Mouse (Mus musculus): ENCODE measurements around the gene Mrnip.

Gene Mrnip

DNA sequence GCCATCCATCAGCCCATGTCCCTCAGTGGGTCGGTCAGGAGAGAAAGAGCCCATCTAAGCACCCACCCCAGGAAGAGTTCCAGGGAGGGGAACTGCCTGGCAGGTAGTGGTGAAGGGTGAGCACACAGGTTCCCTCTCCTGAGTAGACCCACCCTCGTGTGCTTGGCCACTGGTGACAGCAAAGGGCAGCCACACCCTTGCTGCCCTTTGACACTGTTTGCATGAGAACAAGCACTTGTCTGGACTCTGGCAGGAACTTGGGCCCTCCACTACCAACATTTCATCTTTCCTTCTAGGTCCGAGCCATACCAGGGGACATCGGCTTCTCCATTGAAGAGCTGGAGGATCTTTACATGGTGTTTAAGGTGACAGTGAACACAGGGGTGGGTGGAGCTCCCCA, 14.9 kb upstream of the Mrnip start:
- DNase-seq, result no peak

DNA sequence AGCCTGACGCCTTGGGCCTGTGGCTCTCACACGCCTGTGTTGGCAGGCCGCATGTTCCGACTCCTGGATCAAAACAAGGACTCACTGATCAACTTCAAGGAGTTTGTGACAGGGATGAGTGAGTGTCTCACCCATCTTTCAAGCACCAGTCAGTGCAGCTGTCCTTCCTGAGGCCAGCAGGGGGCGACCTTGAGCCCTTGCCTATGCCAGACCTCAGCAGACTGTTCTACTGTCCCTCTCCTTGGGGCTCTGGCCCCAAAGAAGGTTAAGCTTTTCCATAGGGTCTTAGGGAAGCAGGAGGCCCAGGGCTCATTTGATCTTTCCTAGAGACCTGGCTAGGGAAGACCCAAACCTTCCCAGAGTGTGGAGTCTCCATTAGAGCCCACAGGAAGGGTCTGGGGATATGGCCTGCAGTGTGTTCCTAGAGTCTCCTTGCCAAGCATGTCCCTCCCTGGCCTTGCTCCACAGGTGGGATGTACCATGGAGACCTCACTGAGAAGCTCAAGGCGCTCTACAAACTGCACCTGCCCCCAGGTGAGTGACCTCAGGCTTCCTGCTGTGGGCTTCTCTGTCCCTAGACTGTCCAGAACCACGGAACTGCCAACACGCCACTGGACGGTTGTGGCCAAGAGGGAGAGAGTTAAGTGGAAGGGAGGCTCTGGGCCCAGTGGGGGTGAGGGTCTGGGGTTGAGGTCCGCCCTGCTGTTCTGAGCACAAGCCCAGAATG, 12.5 kb upstream of the Mrnip start:
- peak; percentile 78 for DNase-seq

DNA sequence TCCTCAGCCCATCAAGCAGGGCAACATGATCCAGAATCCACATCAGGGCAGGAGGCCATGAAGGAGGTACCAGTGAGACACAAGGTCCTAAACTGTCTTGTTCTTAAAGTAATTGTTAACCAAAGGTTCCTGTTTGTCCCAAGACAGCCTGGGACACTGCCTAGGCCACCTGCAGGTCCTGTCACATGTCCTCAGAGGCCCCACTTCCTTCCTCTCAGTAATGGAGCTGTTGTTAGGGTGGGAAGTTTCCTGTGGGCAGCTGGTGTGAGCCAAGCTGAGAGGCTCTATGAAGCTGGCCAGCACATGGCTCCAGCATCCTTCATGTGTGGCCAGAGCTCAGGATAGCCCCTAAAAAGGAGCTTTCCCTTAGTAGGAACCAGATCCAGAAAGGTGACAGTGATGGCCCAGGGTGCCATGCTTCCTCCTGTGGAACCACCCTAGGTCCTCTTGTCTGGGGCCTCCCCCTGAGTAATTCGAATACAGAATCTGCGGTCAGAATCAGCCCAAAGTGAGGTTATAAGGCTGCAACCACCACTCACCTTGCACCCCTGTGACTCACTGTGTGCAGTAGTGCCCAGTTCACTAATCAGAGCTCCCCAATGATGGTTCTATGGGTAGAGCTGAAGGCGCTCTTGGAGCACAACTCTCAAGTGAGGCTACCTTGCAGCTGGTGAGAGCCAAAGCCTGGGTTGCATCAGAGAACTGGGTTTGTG, 11.8 kb upstream of the Mrnip start:
- no peak for DNase-seq

DNA sequence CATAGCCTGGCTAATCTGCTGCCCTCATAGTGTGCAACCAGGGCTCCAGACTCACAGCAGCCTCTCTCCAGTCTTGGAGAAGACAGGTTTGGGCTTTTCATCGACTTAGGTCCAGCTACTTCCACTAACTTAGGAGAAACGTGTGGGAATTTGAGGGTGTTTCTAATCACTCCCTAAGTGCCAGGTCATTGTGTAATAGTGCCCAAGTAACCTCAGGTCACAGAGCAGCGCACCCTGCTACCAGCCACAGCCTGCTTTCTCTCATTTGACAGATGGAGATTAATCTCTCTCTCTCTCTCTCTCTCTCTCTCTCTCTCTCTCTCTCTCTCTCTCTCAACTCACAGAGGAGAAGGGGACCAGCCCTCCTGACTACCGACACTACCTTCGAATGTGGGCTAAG, 5.9 kb upstream of the Mrnip start:
- DNase-seq, result no peak

DNA sequence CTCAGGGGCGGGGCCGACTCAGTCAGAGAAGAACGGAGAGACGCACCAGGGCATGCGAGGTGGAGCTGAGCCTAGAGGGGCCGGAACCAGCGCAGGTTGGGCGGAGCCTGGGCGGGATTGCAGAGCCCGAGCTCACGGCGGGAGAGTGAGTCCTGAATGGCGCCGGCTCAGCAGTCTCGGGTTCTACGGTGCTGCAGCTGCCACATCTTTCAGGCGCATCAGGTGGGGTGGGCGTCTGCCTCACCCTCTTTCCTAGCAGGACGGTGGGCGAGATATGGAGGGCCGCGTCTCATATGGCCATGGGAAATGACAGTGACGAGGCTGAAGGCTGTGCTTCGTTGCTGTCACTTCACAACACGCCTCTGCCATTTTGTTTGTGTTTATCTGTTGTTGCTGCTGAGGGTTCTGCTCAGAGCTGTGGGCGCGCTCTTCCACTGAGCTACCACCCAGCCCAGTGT, 515 bp downstream of the Mrnip start:
- peak; percentile 100 for DNase-seq

DNA sequence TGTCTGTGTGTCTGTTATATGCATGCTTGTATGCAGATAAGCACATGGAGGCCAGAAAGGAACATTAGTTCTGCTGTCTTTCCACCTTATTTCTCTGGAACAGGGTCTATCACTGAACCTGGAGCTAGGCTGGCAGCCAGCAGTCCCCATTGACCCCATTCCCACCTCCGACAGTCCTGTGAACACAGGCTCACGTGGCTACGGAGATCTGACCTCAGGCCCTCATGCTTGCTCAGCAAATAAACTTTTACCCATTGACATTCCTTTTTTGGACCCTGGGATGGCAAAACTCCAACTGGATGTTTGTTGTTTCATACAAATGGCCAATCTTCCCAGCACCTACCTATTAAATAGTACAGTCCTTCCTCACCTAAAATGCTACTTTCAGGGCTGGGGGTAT, 2.1 kb downstream of the Mrnip start:
- DNase-seq, result no peak

DNA sequence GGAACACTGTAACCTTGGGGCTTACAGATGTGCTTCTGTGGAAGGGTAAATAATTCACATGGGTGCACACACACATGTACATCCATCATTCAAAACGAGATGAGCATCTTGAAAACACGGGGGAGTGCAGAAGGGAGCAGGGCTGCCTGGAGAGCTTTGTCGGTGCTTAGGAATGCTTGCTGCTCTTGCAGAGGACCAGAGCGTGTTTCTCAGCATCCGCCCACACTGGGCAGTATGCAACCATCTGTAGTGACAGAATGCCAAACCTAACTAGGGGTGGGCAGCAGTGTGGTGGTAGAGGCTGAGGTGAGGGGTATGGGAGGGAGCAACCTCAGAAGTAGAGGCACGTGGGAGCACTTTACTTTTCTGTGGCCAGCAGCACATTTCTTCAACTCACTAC, 2.9 kb downstream of the Mrnip start:
- DNase-seq, result no peak

DNA sequence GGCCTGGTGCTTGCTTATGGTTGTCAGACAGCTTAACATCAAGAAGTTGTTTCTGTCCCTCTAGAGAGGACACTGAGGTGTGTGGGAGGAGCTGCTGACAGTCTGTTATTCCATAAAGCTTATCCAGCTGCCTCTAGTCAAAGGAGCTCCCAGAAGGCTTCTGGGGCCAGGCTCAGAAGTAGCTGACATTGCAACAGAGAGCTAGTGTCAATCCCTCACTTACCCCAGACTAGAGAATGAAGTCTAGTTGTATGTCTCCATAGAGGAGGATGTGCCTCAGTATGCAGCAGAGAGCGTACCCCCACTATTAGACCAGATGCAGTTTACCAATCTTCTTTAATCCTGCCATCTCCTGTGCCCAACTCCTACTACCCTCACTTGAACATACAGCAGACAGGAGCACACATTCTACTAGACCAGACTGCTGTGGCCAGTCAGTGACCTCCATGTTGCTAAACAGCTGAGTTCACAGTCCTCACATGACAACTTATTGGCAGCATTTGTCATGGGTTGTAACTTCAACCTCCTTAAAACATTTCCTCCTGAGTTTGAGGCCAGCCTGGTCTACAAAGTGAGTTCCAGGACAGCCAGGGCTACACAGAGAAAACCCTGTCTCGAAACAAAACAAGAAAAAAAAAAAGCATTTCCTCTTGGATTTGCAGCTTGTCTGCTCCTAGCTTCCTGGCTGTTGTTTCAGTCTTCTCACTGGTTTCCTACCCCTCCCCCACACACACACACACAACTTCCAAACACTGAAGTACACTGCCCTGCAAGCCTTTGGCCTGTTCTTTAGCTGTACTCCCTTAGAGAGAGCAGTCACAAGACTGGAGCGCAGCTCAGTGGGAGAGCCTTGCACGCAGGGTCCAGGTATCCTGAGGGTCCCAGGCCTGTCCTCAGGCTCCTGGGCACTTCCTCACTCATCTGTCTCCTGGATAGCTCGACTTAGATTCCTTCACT, 4.6 kb downstream of the Mrnip start:
- no peak for DNase-seq

DNA sequence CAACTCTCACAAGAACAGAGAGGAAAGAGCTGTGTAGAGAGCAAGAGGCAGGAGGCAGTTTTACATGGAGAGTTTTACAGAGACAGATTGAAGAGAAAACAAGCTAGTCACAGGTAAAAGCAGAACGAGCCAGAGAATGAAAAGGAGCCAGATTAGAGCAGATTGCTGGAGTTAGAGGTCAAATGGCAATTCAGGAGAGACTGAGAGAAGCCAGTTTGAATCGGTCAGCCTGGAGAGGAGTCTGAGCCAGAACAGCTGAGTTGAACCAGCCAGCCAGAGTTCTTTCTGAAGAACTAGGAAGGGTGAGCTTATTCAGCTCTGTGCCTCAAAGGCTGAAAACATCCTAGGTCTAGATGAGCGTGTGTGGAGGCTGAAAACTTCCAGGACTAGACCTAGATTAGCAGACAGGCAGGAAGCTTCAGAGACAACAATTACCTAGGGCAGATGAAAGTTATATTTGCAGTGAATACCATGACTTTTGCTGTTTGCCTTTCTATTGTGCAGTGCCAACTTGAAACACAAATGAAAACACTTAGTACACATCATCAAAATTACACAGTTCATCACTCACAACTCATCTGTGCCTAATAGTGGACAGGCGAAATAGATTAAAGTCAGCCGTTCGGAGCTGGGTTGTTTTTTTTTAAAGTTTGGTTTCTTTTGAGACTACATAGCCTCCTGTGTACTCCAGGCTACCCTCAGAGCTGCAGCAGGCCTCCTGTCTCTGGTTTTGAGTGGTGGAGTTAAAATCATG, 6.4 kb downstream of the Mrnip start:
- DNase-seq, result no peak

DNA sequence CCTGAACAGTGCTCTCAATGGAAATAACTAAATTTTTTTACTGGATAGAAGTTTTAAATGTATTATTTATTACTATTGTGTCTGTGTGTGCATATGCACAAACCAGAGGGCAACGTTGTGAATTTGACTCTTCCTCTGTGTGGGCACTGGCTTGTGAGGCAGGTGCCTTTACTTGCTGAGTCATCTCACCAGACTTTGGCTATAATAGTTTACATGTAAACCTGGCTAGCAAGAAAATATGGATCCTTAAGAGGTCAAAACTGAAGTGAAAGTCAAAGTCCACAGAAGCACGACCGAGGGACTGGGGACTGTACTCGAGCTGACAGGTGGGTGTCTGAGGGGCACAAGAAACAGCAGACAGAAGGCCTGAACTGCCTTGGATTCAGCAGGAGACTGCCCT, 8.5 kb downstream of the Mrnip start:
- DNase-seq, result no peak

DNA sequence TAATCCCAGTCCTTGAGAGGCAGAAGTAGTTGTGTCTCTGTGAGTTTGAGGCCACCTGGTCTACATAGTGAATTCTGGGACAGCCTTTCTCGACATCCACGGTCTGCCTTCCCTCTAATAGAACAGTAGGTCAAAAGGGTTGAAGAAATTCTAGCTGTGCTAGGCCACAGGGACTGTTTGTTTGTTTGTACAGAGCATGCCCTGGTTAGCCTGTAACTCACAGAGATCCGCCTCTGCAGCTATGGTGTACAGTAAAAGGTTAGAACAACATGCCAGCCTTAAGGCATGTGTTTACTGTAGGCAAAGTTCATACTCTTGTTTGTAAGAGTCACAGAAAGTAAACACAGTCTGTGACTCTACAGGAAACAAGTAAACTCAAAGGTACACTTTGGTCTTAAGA, 10.5 kb downstream of the Mrnip start:
- DNase-seq, result no peak

DNA sequence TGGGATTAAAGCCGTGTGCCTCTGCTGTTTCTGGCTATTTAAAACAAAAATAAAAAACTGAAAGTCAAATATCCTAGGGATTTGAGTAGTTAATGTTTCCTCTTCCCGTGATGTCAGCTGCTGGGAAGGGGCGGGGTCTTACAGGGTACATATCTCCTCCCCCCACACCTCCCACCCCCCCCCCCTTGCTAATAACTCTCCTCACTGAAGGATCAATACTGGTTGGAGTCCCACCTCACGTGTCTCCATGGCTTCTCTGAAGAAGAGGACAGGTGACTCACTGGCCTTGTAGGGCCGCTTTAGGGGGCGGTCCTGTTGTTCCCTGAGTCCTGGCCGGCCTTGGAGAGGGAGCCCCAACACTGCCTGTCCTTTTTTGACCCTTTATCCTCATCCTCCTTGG, 14.4 kb downstream of the Mrnip start:
- DNase-seq, result no peak

DNA sequence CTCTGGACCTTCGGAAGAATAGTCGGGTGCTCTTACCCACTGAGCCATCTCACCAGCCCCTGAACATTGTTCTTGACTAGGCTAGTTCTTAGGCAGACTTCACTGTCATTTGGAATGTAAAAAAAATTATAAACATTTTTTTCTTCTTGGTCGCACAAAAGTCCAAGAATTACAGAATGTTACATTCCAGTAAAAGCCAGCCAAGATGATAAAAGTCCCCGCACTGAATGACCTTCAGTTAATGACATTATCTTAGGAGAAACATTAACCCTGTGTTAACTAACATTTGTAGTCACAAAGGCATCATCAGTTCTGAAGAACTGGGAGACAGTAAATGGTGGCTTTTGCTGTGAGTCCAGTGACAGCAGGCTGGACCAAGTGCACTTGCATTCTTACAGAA, 16.1 kb downstream of the Mrnip start:
- DNase-seq, result no peak

DNA sequence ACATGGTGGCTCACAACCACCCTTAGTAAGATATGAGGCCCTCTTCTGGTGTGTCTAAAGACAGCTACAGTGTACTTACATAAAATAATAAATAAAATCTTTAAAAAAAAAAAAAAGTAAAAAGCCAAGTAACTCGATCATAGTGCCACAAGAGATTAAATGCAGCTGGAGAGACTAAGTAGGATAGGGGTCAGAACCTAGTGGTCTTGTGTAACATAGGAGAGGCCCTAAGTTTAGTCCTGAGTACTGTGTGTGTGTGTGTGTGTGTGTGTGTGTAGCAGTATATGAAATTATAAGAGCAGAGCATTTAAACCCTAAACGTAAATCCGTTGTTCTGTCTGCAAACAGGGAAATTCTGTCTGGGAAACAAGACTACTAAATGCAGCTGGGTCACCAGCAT, 18.0 kb downstream of the Mrnip start:
- no peak for DNase-seq

DNA sequence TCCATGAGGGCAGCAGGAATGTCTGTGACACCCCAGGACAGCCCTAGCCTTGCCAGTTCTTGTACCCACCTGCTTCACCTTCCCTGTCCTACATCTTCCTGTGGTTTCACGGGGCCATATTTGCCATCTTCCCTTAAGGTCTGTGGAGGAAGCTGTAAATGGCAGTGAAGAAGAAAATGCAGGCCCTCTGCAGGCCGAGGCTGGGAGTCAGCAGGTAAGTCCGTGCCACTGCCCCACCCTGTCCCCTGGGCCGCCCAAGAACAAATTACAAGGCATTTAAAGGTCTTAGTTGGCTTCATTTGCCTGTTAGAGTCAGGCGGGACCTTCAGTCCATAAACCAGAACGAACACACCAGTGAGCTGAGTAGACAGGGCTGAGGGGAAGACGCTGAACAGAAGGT, 19.8 kb downstream of the Mrnip start:
- no peak for DNase-seq

DNA sequence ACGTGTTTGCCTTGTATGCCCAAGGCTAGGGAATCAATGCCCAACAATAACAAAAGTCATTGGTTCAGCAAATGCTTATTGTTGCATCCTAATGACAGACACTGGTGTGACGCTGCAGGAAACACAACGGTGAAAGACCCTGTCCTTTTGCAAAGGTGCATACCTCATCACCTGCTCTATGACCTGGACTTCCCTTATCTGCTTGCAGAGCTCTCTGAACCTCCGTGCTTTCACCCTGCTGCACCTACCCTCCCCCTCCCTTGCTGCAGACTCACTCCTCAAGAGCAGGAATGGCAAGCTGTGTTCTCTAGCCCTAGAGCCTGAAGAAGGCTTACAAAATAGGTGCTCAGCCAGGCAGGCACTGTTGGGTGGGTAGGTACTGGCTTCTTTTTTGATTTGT, 20.5 kb downstream of the Mrnip start:
- no peak for DNase-seq

DNA sequence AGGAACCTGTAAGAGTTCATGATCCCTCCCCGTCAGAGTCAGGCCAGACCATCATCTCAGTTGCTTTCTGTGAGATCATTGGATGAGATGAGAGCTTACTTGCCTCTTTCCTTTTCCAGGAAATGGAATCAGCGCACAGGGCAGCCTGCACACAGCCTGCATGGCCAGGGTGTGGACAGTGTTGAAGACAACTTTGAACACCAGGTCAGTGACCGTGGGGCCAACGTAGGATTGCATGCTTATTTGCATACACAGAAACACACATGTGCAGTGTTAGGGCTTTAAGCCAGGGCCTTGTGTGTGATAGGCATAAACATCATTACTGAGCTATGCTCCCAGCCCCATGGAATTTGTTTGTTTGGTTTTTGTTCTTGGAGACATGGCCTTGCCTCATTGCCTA, 23.3 kb downstream of the Mrnip start:
- DNase-seq, result no peak

DNA sequence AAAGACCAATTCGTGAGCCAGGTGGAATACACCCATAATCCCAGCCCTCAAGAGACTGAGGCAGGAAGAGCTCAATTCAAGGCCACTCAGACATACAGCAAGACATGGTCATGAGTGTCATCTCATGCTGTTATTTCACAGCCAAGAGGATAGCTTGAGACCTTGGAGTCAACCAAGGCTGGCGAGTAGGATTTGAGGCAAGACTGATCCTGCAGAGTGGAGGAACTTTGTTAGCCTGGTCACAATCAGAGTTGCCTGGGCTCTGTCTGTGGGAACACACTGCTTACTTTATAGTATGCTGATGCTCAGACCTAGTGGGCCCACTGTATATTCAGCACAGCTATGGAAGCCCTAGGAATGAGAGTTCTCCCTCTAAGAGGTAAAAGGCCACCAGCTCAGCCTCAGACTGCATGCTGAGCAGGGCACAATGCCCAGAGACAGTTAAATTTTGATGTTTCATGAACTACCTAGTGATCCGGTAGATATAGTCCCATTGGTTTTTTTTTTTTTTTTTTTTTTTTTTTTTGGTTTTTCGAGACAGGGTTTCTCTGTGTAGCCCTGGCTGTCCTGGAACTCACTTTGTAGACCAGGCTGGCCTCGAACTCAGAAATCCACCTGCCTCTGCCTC, 24.1 kb downstream of the Mrnip start:
- no peak for DNase-seq

DNA sequence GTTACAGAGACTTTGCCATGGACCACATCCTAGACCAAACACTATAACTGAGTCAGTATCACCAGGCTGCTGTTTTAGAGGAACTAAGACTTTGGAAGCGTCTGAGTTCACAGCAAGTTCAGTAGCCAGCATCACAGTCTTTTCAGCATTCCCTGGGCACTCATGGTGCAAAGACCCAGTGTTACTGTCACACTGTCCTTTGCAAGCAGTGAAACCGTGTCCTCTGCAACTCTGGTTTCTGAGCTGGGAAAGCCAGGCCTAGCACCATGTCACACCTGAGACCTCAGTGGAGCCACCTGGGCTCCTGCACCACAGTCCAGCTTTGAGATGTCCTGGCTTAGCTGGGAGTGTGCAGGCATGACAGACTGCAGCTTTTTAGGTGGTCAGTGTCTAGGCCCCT, 24.7 kb downstream of the Mrnip start:
- DNase-seq, result no peak

DNA sequence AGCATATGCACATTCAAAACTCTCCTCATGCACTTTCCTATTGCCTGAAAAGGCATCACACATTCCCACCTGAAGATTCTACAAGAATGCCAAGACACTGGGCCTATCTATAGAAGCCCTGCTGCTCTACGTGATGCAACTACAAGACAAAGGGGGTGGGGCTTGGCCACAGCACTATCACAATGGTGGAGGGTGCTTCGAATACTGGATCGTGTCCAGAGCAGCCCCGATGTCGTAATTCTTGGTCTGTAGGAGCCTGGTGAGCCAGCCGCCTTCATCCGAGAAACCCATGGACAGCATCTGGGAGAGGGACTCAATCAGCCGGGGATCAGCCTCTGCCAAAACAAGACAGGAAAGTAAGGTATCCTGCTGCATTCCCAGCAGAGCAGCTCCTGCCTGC, 26.4 kb downstream of the Mrnip start:
- DNase-seq, result peak; percentile 65

DNA sequence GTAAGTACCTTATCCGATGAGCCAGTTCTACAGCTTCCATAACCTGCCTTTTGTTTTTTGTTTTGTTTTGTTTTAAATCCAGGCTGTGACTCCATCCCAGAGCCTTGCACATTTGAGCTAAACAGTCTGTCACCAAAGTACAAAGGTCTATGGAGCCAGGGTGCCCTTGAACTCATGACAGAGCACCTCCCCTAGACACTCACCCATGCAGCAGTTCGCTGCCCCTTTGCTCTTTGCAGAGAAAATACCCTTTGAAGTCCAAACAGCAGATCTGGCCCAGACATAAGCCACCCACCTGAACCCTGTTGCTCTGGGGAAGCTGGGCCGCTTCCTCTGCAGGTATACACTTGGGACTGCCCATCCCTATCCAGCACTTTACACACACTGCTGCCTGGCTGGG, 27.3 kb downstream of the Mrnip start:
- DNase-seq, result no peak

DNA sequence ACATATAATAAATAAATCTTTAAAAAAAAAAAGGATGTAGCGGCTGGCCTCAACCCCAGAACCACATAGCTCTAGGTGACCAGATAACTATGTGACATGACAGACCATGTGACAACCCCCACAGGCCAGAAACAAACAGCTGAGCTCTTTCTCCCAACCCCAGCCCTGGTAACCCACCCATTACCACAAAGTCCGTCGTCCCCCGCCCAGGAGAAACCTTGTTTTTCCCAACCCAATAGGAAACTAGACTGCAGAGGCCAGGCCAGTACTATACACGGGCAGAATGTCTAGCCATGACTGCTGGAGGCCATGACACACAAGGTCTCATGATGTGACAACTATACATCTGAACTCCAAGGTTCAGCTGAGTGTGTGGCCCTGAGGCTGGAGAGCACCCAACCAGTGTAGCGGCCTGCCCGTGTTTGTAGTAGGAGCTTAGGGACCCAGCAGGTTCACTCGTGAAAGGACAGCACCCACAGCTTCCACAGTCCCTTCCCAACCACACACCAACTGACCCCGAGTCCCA, 29.1 kb downstream of the Mrnip start:
- no peak for DNase-seq

Data from lung, postnatal 36 days (tissue).